Mouse (Mus musculus) cerebellum, adult 9-11 months (tissue): ENCODE measurements around the gene Cend1.
"Not testable (repeated sequence)": the region's sequence is repeated elsewhere in the genome, so short reads cannot be mapped to it uniquely, and the experiment has no call there.

Experiments
- DNase-seq: peaks from one replicate; pipeline ENCODE4 v3.0.0; 2022

Gene Cend1

DNA sequence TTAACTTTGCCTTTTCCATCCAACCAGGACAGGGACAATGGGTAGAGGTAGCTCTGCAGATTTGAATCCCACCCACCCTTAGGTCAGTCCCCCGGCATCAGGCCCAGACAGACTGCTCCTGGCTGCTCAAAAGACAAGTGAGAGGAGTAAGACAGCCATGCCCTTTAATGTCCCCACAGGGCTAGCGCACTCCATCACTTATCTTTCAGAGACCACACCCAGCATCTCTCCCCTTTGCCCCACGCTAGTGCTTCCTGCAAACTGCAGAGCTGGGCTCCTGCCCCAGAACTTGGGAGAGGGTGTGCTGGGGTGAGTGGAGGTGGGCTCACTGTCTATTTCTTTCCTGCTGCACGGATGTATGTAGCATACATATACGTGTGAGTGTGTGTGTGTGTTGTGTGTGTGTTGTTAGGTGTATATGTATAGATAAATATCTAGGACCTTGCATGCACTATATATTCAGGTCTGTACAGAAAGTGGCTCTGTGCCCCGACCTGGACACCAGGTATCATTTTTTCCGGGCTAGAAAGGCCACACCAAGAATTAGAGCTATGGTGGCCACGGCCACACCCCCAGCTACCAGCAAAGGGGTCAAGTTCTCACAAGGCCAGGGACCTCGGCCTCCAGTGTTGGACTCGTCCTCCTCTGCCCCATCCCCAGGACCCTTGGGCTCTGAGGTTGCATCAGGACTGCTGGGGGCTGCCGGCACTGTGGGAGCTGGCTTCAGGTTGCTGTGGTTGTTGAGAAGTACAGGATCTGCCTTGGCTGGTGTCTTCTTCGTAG lies 2.2 kb downstream of the Cend1 start:
- DNase-seq, result peak; percentile 57

DNA sequence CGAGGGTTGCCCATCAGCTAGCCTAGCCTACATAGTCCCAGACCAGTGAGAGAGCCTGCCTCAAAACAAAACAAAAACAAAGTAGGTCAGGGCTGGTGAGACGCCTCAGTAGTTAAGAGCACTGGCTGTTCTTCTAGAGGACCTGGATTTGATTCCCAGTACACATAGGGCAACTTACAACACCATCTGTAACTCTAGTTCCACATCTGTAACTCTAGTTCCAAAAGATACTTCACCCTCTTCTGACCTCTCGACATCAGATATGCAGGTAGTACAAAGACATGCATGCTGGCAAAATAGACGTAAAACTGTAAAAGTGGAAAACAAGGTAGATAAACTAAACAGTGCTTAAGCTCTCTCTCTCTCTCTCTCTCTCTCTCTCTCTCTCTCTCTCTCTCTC lies 5.5 kb downstream of the Cend1 start:
- no peak for DNase-seq

- DNase-seq, result no peak
These were observed 9.1 kb downstream of the Cend1 start for GRCm38 (mm10) chr7:141420030-141420702.

DNA sequence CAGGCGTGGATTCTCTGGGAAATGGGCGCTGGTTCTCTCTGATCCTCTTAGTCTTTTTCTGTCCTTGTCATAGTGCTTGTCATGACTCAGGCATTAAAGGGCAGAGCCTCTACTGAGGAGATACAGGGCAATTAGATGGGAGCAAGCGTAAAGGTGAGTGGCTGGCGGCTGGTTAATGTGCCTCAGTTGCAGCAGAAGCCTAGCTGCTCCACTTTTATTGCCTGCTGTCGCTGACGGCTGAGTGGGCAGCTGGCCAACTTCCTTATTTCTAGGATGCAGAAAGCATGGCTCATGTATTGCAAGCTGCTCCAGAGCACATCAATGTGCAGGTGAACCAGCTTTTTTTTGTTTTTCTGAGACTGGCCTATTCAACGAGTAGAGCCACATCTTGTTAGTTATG lies 10.3 kb downstream of the Cend1 start:
- peak; percentile 57 for DNase-seq

- DNase-seq, result no peak
These were observed 11.3 kb downstream of the Cend1 start for GRCm38 (mm10) chr7:141417731-141418681.

DNA sequence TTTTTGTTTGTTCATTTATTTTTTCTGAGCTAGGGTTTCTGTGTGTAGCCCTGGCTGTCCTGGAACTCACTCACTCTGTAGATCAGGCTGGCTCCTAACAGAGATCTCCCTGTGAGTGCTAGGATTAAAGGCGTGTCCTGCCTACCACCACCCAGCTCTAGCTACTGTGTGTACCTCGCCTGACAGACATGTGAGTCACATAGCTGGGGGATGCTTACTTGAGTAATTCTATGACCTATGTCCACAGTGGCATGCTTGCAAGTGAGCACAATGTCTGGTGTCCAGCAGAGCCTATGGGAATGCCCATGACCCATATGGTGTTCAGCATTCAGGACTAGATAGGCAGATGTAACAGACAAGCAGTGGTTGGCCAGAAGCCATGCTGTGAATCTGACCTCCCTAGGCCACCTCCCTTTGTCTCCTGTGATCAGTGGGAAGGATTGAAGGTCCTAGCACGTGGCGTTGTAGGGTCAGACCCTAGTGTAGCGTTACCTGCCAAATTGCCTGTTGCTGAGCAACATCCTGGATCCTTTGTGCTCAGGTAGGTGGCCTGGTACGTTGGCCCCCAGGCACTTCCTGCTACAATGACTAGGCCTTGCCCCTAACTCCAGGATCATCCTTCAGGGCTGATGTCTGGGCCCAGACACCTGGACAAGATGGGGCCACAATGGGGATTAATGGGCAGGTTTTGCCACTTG lies 13.0 kb downstream of the Cend1 start:
- peak; percentile 57 for DNase-seq

DNA sequence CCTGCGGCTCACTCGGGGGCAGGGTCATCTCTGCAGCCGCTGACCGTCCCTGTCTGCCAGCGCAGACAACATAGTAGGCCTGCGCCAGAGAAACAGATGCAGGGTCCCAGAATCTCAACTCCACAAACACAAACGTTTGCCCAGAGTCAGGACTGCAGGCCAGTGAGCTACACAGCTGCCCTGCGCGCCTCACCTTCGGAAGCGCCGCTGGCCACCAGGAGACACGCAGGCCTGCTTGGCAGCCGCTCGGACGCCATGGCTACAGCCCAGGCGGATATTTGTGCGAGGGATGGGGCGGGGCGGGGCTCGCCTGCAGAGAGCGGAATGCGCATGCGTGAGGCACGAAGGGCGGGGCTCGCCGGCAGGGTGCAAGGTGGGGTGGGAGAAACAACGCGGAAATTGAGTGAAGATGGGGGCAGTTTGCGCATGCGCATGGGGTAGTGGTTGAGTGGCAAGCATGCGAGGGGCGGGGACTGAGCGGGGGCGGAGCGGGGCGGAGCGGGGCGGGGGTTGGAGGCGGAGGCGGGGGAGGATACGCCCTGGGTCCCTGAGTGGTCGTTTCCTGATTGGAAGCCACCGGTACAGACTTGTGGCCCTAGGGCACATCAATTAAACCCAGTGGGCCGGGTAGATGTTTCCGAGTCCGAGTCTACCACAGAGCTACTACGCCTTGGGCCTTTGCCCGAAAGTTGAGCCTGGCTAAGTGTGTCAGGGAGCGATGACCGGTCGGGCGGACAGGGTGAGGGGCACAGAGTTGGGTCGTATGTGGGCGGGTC lies 15.3 kb downstream of the Cend1 start, which contains the start of gene Gatd1:
TSS of gene Gatd1 (minus strand) at position 328 of the 776 bp plus-strand sequence.
- DNase-seq, result peak; percentile 98

DNA sequence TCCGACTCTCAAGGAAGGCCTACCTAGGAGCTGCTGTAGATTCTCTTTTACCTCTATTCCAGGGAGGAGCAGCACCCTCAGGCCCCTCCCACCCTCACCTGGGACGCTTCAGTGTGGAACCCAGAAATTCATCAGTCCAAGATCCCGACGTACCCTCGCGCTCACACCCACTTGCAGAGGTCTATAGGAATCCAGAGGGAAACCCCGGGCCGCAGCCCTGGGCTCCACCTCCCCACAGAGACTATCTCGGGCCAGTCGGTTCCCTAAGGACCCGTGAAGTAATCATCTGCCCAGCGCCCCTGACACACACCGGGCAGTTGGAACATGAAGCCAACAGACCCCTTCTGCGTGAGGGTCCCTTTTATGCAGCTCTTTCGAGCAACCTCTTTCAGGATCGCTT lies 16.0 kb downstream of the Cend1 start:
- peak; percentile 70 for DNase-seq

- peak; percentile 51 for DNase-seq
These were observed 17.6 kb downstream of the Cend1 start for GRCm38 (mm10) chr7:141411667-141412066.

DNA sequence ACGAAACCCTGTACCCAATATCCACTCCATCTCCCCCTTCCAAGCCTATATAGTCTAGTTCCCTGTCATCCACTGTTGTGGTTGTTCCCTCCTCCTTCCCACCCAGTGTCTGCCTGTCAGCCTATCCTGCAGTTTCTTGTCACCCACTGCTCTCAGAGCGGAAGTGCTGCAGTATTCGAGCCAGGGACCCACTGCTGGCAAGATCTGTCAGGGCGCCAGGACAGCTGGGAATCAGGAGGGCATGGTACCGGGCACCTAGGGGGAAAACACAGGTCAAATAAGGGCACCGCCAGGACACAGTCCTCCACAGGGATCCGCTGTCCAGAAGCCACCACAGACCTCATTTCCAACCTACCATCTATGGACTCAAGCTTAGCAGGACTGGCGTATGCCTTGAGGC lies 18.7 kb downstream of the Cend1 start:
- DNase-seq, result peak; percentile 61

- peak; percentile 95 for DNase-seq
These were observed 20.5 kb downstream of the Cend1 start for GRCm38 (mm10) chr7:141408833-141409232.

GRCm38 (mm10) chr7:141407670-141408069 lies 21.6 kb downstream of the Cend1 start:
- not testable (repeated sequence) for DNase-seq

DNA sequence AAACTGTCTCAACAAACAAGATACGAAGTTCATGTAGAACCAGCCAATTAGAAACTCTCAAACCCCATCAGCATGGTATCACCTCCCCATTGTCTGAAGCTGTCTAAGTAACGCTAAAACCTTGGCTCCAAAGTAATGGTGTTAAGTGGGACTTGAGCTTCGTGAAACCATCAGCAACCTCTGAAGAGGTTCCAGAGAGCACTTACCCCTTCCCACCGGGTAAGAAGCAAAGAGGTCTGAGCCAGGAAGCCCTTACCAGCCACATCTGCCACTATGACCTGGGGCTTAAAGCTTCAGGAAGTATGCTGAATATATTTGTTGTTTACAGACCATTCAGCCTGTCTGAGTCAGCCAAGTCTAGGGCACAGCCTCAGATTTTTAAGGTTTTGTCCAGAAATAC lies 23.8 kb downstream of the Cend1 start:
- DNase-seq, result no peak

GRCm38 (mm10) chr7:141403305-141403704 lies 26.0 kb downstream of the Cend1 start:
- peak; percentile 70 for DNase-seq

DNA sequence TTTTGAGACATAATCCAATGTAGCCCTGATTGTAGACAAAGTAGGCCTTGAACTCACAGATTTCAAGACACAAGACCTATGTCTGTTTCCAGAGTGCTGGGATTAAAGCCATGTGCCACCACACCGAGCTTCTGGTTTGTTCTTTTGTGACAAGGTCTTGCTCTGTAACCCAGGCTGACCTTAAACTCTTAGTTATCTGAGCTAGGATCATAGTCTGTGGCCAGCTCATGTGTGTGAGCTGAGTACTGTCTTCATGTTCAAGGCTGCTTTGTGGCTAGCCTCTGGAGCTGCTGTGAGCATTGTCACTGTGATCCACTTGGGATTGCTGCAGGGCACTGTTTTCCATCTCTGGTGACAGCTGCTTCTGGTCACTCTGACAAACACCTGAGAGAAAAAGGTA lies 33.9 kb downstream of the Cend1 start:
- DNase-seq, result no peak

DNA sequence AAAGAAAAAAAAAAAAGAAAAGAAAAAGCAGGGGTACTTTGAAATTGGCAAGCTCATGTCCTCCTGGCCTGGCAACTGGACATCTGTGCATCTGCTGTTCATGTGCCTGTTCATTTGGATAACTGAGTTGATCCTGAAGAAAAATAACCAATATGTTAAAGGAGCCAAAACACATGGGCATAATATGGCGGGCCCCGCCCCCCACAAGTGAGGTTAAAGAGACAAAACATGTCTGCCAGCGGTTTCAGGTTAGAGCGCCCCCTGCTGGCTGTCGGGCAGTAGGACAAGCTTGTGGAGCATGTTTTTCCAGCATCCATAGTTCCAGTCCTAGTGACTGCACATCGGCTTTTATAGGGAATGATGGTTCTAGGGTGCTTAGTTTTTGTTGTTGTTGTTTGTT lies 34.5 kb downstream of the Cend1 start:
- DNase-seq, result peak; percentile 60

- DNase-seq, result no peak
These were observed 35.1 kb downstream of the Cend1 start for GRCm38 (mm10) chr7:141394158-141394557.

GRCm38 (mm10) chr7:141392552-141393222 lies 36.6 kb downstream of the Cend1 start:
- DNase-seq, result no peak

GRCm38 (mm10) chr7:141391625-141392551 lies 37.4 kb downstream of the Cend1 start, which contains the start of gene Taldo1:
TSS of gene Taldo1 (plus strand) at chr7:141392199.
- DNase-seq, result peak; percentile 94
